Mouse (Mus musculus): ENCODE data around the gene Lsp1. TPM values are rescaled to one million over a fixed set of nuclear protein-coding genes. Genes with fewer than 3 reads are reported as not detected.

Lsp1 gene
- polyA plus RNA-seq, 1 experiment from 2014 or later: 24.5 TPM

DNA sequence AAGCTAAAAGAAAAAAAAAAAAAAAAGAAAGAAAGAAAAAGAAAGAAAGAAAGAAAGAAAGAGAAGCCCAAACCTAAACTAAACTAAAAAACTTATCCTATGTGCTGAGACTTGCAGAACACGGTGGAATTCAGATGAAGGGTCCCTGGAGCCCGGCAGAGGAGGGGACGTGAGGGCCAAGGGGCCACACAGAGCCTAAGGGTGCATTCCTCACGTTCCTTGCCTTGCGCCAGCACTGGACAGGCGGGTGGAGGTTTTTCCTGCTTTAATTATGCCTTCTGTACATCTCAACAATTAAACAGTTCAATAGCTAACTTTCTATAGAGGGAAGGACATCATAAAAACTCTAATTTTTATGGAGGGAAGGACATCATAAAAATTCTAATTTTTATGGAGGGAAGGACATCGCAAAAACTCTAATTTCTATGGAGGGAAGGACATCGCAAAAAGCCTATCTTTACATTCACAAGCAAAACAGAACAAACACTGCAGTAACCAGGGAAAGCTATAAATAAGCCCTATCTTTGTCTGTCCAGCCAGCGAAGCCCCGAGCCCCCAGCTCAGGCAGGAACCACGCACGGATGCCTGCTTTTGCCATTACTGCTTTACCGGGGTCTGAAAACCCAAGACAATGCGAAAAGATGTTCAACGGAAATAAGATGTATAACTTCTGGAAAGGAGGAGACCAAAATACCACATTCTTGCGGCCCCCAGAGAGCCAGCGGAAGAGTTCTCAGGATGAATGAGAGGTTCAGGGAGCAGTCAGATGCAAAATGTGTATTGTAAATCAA, 62.8 kb downstream of the Lsp1 start:
- H3K4me2 ChIP-seq: no peak overlapping the region
- peaks cover 3% of the 10 kb centered on the region; the same call in 1 of the 2 replicates for H3K27me3 ChIP-seq
- ATAC-seq (ENCODE audit: insufficient read depth): no peak
- H3K27ac ChIP-seq (replicated peaks): peak overlapping the region; percentile 38; the same call in 1 of the 2 replicates
- 39% methylated on average over 17 of the region's 17 CpGs for WGBS (ENCODE audit: insufficient replicate concordance)
- no peak overlapping the region for H3K9ac ChIP-seq
- H3K36me3 ChIP-seq (replicated peaks): no peaks in the 10 kb centered on the region
- peaks cover 36% of the 10 kb centered on the region for H3K4me1 ChIP-seq (replicated peaks)
- H3K4me3 ChIP-seq (replicated peaks): no peak overlapping the region
- H3K9me3 ChIP-seq (replicated peaks): no peaks in the 10 kb centered on the region

DNA sequence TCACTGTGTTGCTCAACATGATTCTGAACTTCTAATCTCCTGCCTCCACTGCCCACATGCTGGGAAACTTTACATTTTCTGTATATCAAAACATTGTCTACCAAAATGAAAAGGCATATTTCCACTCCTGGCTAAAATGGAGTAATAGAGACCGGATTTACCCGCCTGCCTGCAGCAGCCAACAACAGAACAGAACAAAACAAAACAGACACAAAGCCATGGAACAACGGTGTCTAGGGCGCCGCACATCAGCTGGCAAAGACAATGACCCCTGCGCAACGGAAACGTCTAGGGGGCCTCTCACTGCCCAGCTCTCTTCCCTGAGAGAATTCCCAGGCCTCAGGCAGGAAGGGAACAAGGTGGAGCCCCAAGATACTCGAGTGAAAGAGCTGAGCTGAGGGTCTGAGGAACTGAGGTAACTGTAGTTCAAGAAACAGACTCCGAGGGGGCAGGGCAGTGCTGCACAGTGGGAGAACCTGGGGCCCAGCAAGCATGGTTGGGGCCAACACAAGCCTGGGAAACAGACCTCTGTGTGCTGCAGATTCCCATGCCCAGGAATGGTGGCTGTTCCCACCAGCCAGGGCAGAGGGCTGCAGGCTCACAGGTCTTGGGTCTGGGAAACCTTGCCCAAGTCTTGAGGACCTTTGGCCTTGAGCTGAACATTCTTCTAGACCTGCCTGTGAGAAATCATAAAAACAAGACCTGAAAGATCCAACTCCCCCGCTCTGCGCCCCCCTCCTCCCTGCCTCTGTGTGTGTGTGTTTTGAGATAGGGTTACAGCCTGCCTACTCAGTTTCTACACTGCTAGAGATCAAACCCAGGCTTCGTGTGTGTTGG, 65.0 kb downstream of the Lsp1 start:
- Histone ChIP-seq H3K4me2 (no peak overlapping the region), H3K36me3 (replicated peaks) (no peaks in the 10 kb centered on the region), H3K9ac (no peak overlapping the region), H3K27me3 (peaks cover 4% of the 10 kb centered on the region), H3K9me3 (replicated peaks) (no peaks in the 10 kb centered on the region), H3K27ac (replicated peaks) (peak overlapping the region; percentile 48; the same call in 1 of the 2 replicates), H3K4me1 (replicated peaks) (peaks cover 47% of the 10 kb centered on the region), H3K4me3 (replicated peaks) (no peak overlapping the region)
- 23% methylated on average over 13 of the region's 13 CpGs for WGBS (ENCODE audit: insufficient replicate concordance)
- peak; percentile 59 for ATAC-seq (ENCODE audit: insufficient read depth)

DNA sequence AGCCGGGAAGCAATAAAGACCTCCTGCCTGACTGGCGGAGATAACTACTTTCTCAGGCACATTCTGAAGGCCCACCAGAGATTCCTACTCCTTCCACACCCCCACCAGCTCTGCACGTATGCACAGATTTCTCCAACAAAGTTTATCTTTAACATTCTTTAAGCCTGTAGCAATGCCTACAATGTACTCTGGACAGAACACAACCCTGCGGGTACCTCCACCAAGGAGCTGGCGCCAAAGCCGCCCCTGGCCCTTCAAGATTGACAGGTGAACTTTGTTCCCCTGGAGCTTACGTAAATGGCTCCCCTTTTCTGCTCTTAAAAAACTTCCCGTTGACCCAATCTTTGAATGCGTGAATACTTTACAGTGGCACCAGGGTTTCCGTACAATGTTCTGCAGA, 68.7 kb downstream of the Lsp1 start:
- Histone ChIP-seq H3K27me3 (peaks cover 23% of the 10 kb centered on the region), H3K4me3 (replicated peaks) (no peak overlapping the region), H3K9ac (no peak overlapping the region), H3K9me3 (replicated peaks) (no peaks in the 10 kb centered on the region), H3K4me1 (replicated peaks) (peaks cover 59% of the 10 kb centered on the region), H3K4me2 (no peak overlapping the region), H3K36me3 (replicated peaks) (no peaks in the 10 kb centered on the region), H3K27ac (replicated peaks) (no peak overlapping the region)
- no peak for ATAC-seq (ENCODE audit: insufficient read depth)
- WGBS (ENCODE audit: insufficient replicate concordance): 34% methylated on average over 10 of the region's 10 CpGs

DNA sequence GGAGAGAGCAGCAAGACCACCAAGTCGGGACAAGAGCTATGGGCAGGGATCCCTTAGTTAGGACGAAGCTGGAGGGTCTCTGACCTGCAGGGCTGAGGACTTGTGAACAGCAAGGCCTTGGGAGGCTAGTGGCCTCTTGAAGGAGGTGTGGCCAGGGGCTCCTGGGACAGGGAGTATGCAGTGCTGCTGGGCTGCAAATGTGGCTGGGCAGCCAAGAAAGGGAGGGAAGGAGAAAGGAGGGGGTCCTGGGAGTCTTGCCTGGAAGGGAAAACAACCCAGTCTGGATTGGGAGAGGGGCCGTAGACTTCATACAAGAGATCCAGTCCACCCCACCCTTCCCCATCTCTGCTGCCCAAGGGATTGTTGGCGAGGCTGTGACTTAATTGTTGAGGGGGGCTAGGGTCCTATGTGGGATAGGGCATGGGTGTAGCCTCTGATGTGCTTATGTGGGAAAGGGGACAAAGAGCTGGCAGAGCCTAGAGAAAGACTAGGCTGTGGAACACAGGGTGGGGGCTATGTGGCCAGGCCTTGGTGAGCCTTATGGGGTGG, 71.4 kb downstream of the Lsp1 start:
- 62% methylated on average over 4 of the region's 4 CpGs for WGBS (ENCODE audit: insufficient replicate concordance)
- Histone ChIP-seq H3K27me3 (peaks cover 23% of the 10 kb centered on the region), H3K4me3 (replicated peaks) (no peak overlapping the region), H3K9me3 (replicated peaks) (no peaks in the 10 kb centered on the region), H3K4me2 (peak overlapping the region; percentile 87; the same call in 1 of the 2 replicates), H3K27ac (replicated peaks) (no peak overlapping the region), H3K9ac (no peak overlapping the region), H3K36me3 (replicated peaks) (0 out of 2 replicates have a peak, but pooled peaks cover 3% of the 10 kb centered on the region), H3K4me1 (replicated peaks) (peaks cover 57% of the 10 kb centered on the region)
- ATAC-seq (ENCODE audit: insufficient read depth): no peak

DNA sequence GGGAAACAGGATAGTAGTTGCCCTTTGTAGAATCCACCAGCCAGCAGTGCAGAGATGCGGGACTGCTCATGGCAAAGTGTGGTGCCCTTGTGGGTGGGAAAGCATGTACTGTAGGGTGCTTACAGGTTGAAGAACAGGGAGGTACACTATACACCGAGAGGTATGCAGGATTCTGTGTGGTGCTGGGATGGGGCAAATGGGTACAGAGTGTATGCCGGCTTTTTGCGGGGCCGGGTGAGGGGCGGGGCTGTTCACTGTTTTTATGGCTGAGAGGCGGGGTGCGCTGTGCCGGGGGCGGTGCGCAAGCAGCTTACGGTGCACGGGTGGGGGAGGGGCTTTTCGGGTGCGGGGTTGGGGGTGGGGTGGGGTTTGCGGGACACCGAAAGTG, 72.1 kb downstream of the Lsp1 start, which contains the start of gene Mrpl23:
Mrpl23 (plus strand) TSS at position 16 of the 388 bp plus-strand sequence.
- Histone ChIP-seq H3K36me3 (replicated peaks) (0 out of 2 replicates have a peak, but pooled peaks cover 3% of the 10 kb centered on the region), H3K4me1 (replicated peaks) (peaks cover 57% of the 10 kb centered on the region), H3K9ac (peak within 1 kb of the TSS; percentile 80), H3K27ac (replicated peaks) (peak within 1 kb of the TSS; percentile 89), H3K4me3 (replicated peaks) (peak within 1 kb of the TSS; percentile 82), H3K27me3 (peaks cover 23% of the 10 kb centered on the region), H3K4me2 (peak within 1 kb of the TSS; percentile 87), H3K9me3 (replicated peaks) (no peaks in the 10 kb centered on the region)
- peak; percentile 47 for ATAC-seq (ENCODE audit: insufficient read depth)
- WGBS (ENCODE audit: insufficient replicate concordance): 4% methylated on average over 17 of the region's 17 CpGs

DNA sequence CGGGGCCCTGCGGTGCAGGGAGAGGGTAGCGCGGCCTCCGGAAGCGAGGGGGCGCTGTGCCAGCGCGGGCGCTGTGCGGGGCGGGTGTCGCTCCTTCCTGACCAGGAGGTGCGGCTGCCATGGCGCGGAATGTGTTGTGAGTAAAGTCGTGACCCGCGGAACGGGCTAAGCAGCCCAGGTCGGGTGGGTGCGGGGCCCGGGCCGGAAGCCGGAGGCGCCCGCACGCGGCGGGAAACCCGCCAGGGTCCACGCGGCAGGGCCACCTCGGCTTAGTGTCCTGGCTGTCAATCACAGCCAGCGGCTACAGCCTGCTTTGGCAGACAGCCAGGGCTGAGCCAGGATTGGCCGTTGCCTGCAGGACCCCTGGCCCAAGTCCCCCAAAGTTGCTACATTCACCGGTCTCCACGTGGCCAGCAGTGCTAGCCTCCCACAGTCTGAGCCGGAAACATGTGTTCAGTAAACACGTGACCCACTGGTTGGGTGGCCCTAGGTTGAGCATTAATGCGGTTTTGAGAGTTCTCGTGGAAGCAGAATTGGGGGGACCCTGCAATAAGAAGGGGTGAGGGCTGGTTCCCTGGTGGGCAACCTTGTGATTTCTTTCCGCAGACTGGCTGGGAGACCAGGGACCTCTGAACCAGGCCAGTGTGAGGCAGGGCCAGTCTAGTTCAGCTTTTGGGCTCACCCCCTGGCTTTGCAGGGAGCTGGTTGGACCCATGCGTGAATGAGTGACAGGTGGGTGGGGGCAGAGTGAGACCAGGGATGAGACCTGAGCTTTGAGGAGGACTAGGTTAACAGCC, 72.6 kb downstream of the Lsp1 start:
- H3K27ac ChIP-seq (replicated peaks): peak overlapping the region; percentile 89
- peak overlapping the region; percentile 82 for H3K4me3 ChIP-seq (replicated peaks)
- 0 out of 2 replicates have a peak, but pooled peaks cover 3% of the 10 kb centered on the region for H3K36me3 ChIP-seq (replicated peaks)
- peak; percentile 75 for ATAC-seq (ENCODE audit: insufficient read depth)
- under 1% methylated on average over 44 of the region's 44 CpGs for WGBS (ENCODE audit: insufficient replicate concordance)
- peak overlapping the region; percentile 87 for H3K4me2 ChIP-seq
- no peaks in the 10 kb centered on the region for H3K9me3 ChIP-seq (replicated peaks)
- H3K27me3 ChIP-seq: peaks cover 23% of the 10 kb centered on the region
- peaks cover 59% of the 10 kb centered on the region for H3K4me1 ChIP-seq (replicated peaks)
- H3K9ac ChIP-seq: peak overlapping the region; percentile 80

DNA sequence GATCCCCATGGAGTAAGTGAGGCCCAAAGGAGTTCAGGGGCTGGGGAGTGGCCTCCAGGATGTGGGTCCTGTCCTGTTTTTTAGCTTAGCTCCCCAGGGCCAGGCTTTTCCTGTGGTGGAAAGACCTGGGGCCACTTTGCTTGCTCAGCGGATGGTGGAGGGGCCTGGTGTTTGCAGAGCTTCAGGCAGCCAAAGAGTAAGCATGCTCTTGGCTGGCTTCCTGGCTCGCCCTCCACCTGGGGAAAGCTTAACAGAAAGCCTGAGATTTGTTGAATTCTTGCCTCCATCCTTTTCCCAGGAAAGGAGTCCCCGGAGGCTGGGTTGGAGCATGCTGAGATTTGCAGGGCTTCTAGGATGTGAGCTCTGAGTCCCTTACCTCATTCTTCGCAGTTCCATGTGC, 74.5 kb downstream of the Lsp1 start:
- 64% methylated on average over 4 of the region's 4 CpGs for WGBS (ENCODE audit: insufficient replicate concordance)
- Histone ChIP-seq H3K4me2 (no peak overlapping the region), H3K9me3 (replicated peaks) (no peaks in the 10 kb centered on the region), H3K4me1 (replicated peaks) (peaks cover 60% of the 10 kb centered on the region), H3K9ac (0 out of 2 replicates have a peak overlapping the region, but pooled peaks have one; percentile 1), H3K27me3 (peaks cover 23% of the 10 kb centered on the region), H3K27ac (replicated peaks) (peak overlapping the region; percentile 89), H3K4me3 (replicated peaks) (no peak overlapping the region), H3K36me3 (replicated peaks) (0 out of 2 replicates have a peak, but pooled peaks cover 3% of the 10 kb centered on the region)
- no peak for ATAC-seq (ENCODE audit: insufficient read depth)

DNA sequence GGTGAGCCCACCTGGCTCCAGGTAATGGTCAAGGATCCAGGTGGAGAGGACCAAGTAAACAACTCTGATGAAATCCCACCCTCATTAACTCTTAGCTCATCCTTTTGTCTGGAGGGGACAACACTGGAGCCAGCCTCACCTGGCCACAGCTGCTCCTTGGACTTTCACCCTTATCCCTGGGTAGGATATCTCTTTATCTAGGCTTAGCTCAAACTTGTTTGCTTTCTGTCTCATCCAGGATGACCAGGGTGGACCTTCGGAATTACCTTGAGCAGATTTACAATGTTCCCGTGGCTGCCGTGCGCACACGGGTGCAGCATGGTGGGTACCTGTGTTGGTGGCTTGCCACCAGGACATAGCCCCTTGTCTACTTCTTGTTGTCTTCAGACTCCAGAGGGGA, 75.2 kb downstream of the Lsp1 start:
- Histone ChIP-seq H3K9ac (no peak overlapping the region), H3K4me2 (no peak overlapping the region), H3K9me3 (replicated peaks) (no peaks in the 10 kb centered on the region), H3K36me3 (replicated peaks) (peaks cover 4% of the 10 kb centered on the region; the same call in 1 of the 2 replicates), H3K4me1 (replicated peaks) (peaks cover 60% of the 10 kb centered on the region), H3K27me3 (peaks cover 19% of the 10 kb centered on the region), H3K27ac (replicated peaks) (peak overlapping the region; percentile 89), H3K4me3 (replicated peaks) (no peak overlapping the region)
- WGBS (ENCODE audit: insufficient replicate concordance): 72% methylated on average over 5 of the region's 5 CpGs
- ATAC-seq (ENCODE audit: insufficient read depth): peak; percentile 6; the same call in 1 of the 2 replicates

DNA sequence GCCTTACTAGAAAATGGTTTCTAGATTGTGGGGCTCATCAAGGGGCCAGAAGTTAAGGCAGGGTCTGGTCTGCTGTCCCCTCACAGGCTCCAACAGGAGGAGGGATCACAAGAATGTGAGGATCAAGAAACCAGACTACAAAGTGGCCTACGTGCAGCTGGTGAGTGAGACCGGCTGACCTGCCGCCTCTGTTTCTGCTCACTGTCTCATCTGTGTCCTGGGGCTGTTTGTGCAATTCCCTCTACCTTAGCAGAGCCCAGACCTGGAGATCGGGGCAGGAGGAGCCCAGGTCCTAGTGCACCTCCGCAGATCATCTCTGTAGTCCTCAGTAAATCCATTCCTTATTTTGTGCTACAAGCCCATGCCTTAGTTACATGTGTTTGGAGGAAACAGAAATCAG, 76.6 kb downstream of the Lsp1 start:
- Histone ChIP-seq H3K36me3 (replicated peaks) (peaks cover 9% of the 10 kb centered on the region; the same call in 1 of the 2 replicates), H3K9ac (no peak overlapping the region), H3K4me2 (no peak overlapping the region), H3K27me3 (peaks cover 6% of the 10 kb centered on the region; the same call in 1 of the 2 replicates), H3K27ac (replicated peaks) (peak overlapping the region; percentile 68), H3K4me3 (replicated peaks) (no peak overlapping the region), H3K9me3 (replicated peaks) (no peaks in the 10 kb centered on the region), H3K4me1 (replicated peaks) (peaks cover 60% of the 10 kb centered on the region)
- no peak for ATAC-seq (ENCODE audit: insufficient read depth)
- WGBS (ENCODE audit: insufficient replicate concordance): 76% methylated on average over 5 of the region's 5 CpGs

DNA sequence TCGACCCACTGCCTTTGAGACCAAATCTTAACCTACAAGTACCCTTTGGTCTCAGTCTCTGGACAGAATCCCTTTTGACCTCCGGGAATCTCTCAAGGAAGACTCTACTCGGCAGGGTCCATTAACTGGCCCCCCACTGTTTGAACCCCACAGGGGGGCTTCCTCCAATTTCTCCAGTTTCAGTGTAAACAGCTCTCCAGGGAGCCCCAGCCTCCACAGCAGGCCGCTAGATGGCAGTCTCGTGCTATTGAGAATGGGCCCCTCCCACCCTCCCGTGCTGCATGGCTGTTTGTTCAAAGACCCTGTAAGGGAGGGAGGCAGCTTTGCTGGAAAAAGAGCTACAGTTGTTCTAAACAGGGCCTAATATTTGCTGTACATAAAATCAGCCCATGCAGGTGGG, 77.3 kb downstream of the Lsp1 start:
- H3K36me3 ChIP-seq (replicated peaks): peaks cover 9% of the 10 kb centered on the region; the same call in 1 of the 2 replicates
- H3K27me3 ChIP-seq: no peaks in the 10 kb centered on the region
- H3K4me1 ChIP-seq (replicated peaks): peaks cover 57% of the 10 kb centered on the region
- no peak for ATAC-seq (ENCODE audit: insufficient read depth)
- peak overlapping the region; percentile 68 for H3K27ac ChIP-seq (replicated peaks)
- no peak overlapping the region for H3K9ac ChIP-seq
- no peaks in the 10 kb centered on the region for H3K9me3 ChIP-seq (replicated peaks)
- H3K4me3 ChIP-seq (replicated peaks): no peak overlapping the region
- WGBS (ENCODE audit: insufficient replicate concordance): 13% methylated on average over 6 of the region's 6 CpGs
- H3K4me2 ChIP-seq: no peak overlapping the region
